Mouse (Mus musculus) G1E (cell line): ENCODE results near the gene Mindy1.

Experiments used
- CTCF ChIP-seq: IDR thresholded peaks from 2 replicates; pipeline ENCODE4 v1.5.1; 2012; ENCODE audit warnings: low read depth, low read length, inconsistent platforms, mixed read lengths
- GATA1 ChIP-seq: IDR thresholded peaks from 2 replicates; pipeline ENCODE4 v1.6.1; 2012; ENCODE audit warnings: borderline replicate concordance, low read length, inconsistent platforms, mixed read lengths
- POLR2AphosphoS5 ChIP-seq: IDR thresholded peaks from 2 replicates; pipeline ENCODE4 v1.6.1; 2012; ENCODE audit warnings: low read depth, low read length, inconsistent platforms; ENCODE audit not compliant: insufficient replicate concordance

DNA sequence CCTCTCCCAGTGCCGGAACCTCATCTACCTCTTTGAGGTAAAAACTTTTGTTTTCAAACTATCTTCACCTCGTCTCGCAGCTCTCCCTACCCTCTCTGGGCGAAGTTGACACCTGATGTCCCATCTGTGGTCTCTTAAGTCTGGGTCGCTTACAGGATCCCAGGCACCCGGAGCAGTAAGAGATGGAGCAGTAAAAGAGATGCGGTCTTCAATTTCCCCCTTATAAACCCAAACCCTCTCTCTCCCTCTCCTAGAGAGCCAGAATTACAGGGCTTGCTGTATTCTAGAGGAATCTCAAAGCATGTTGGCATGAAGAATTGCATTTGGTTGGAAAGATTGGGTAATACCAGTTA, 2.4 kb downstream of the Mindy1 start:
- TF ChIP-seq CTCF (no peak), POLR2AphosphoS5 (no peak), GATA1 (no peak)
